Comparison of ENCODE assay signal across 20 mouse cellular contexts in genomic region chr4:43349206-43349605, GRCm38 (mm10). TPM values are rescaled to one million over a fixed set of nuclear protein-coding genes. Genes with fewer than 3 reads are reported as not detected.
A peak's percentile ranks its signal among the peaks of the same experiment; 100 is the strongest.
DNase-seq lines count a peak whose midpoint lies in the region; ATAC-seq and TF ChIP-seq lines count a peak whose summit lies in the region.
"Had no signal": no experiment of that assay in that cellular context is flagged by ENCODE, and none has a peak within 500 bp of the region (broad histone marks: within the 10 kb centered on the region; RNA-seq: fewer than 3 reads in every experiment).

No protein-coding gene starts in this region.

- no peak overlapping the region for H3K4me3 ChIP-seq in gastrocnemius, adult 2 months
- H3K4me3 ChIP-seq in kidney, adult 2 months (ENCODE audit: insufficient read depth, low read depth, low read length): no peak overlapping the region
- no peak overlapping the region for H3K4me3 ChIP-seq in kidney, embryonic 16.5 days (ENCODE audit: low read length)
- H3K4me3 ChIP-seq: embryonic facial prominence, embryonic 12.5 days; hindbrain, embryonic 15.5 days; limb, embryonic 12.5 days; liver, embryonic 13.5 days; midbrain, embryonic 13.5 days had no signal

- ATAC-seq in kidney, embryonic 16.5 days (ENCODE audit: low FRiP score, low TSS enrichment): no peak
- ATAC-seq: intestine, embryonic 16.5 days; midbrain, embryonic 13.5 days had no signal

- no peaks in the 10 kb centered on the region for H3K27me3 ChIP-seq in kidney, adult 2 months (replicated peaks; ENCODE audit: control insufficient read depth, insufficient read depth, low read length)
- H3K27me3 ChIP-seq in kidney, embryonic 16.5 days (ENCODE audit: insufficient read depth, low read length): no peaks in the 10 kb centered on the region
- H3K27me3 ChIP-seq: embryonic facial prominence, embryonic 12.5 days; hindbrain, embryonic 15.5 days; liver, embryonic 13.5 days; midbrain, embryonic 13.5 days had no signal

- no peak for TF ChIP-seq POLR2A in kidney, adult 2 months (IDR thresholded peaks at IDR 0.05; ENCODE audit: low read depth, low read length)

- no peaks in the 10 kb centered on the region for H3K36me3 ChIP-seq in kidney, adult 2 months (ENCODE audit: control insufficient read depth, insufficient read depth, low read length)
- no peaks in the 10 kb centered on the region for H3K36me3 ChIP-seq in kidney, embryonic 16.5 days (ENCODE audit: insufficient read depth, low read length)
- H3K36me3 ChIP-seq: embryonic facial prominence, embryonic 12.5 days; hindbrain, embryonic 15.5 days; limb, embryonic 12.5 days; liver, embryonic 13.5 days; midbrain, embryonic 13.5 days had no signal

- no peak for TF ChIP-seq CTCF in gastrocnemius, adult 2 months (IDR thresholded peaks at IDR 0.05)
- no peak for TF ChIP-seq CTCF in kidney, adult 2 months (conservative IDR thresholded peaks at IDR 0.05; ENCODE audit: insufficient read depth, insufficient read length, low read depth, low read length)

- H3K9me3 ChIP-seq in kidney, embryonic 16.5 days (ENCODE audit: low read length): 0 out of 2 replicates have a peak, but pooled peaks cover 6% of the 10 kb centered on the region
- H3K9me3 ChIP-seq: hindbrain, embryonic 15.5 days; liver, embryonic 13.5 days; midbrain, embryonic 13.5 days had no signal

- 62% methylated on average over 5 of the region's 5 CpGs for WGBS in kidney, adult 2 months
- WGBS in kidney, embryonic 16.5 days: 89% methylated on average over 5 of the region's 5 CpGs

- no peak overlapping the region for H3K9ac ChIP-seq in kidney, embryonic 16.5 days (replicated peaks; ENCODE audit: low read length)
- H3K9ac ChIP-seq: embryonic facial prominence, embryonic 12.5 days; hindbrain, embryonic 15.5 days; limb, embryonic 12.5 days; liver, embryonic 13.5 days; midbrain, embryonic 13.5 days had no signal

- H3K4me2 ChIP-seq in kidney, embryonic 16.5 days (replicated peaks; ENCODE audit: low read depth, low read length): no peak overlapping the region
- H3K4me2 ChIP-seq: embryonic facial prominence, embryonic 12.5 days; hindbrain, embryonic 15.5 days; limb, embryonic 12.5 days; liver, embryonic 13.5 days; midbrain, embryonic 13.5 days had no signal

- peak; percentile 42 for DNase-seq in gastrocnemius, adult 2 months
- DNase-seq in gastrocnemius, postnatal 4 days (ENCODE audit: low spot score in 2 of 2): no peak
- peak; percentile 58 for DNase-seq in kidney, adult 2 months
- peak; percentile 31 for DNase-seq in adipocyte (ENCODE audit: low spot score)
- DNase-seq in kidney, postnatal 14 days: peak; percentile 63
- DNase-seq in lung, postnatal 25 days (ENCODE audit: low spot score): no peak
- DNase-seq: cerebellum, postnatal 25 days; heart, postnatal 36 days; liver, embryonic 13.5 days; lung, adult 2 months; lung, postnatal 14 days; right cerebral cortex, postnatal 14 days; thymus, adult 2 months had no signal

- no peaks in the 10 kb centered on the region for H3K4me1 ChIP-seq in kidney, adult 2 months (ENCODE audit: control insufficient read depth, insufficient read depth, low read length)
- H3K4me1 ChIP-seq in kidney, embryonic 16.5 days (ENCODE audit: insufficient read depth, low read length): no peaks in the 10 kb centered on the region
- H3K4me1 ChIP-seq: embryonic facial prominence, embryonic 12.5 days; hindbrain, embryonic 15.5 days; limb, embryonic 12.5 days; liver, embryonic 13.5 days; midbrain, embryonic 13.5 days had no signal

- peak overlapping the region; percentile 77 for H3K27ac ChIP-seq in gastrocnemius, adult 2 months
- no peak overlapping the region for H3K27ac ChIP-seq in kidney, adult 2 months (ENCODE audit: insufficient read depth, low read depth, low read length)
- H3K27ac ChIP-seq in kidney, embryonic 16.5 days (ENCODE audit: low read length): no peak overlapping the region
- H3K27ac ChIP-seq: embryonic facial prominence, embryonic 12.5 days; hindbrain, embryonic 15.5 days; limb, embryonic 12.5 days; liver, embryonic 13.5 days; midbrain, embryonic 13.5 days; stomach, postnatal 0 days had no signal

- intact Hi-C loops in gastrocnemius, adult 2 months (cut with DNase I): no loop called here

RNA-seq across cellular contexts. Expression of gene Rusc2, which starts 32.6 kb away (rescaled TPM):
- total RNA-seq in gastrocnemius, adult 2 months (2021): 10 to 100 TPM; 19.0 to 29.6 TPM
- total RNA-seq in gastrocnemius, postnatal 4 days (2021): 10 to 100 TPM; 58.6 to 63.4 TPM
- 15.5 and 17.3 TPM in 2 replicates for polyA plus RNA-seq in kidney, adult 2 months (2012; rRNA removed)
- polyA plus RNA-seq in kidney, embryonic 16.5 days (2015; fragmentation: Nextera tagmentation; extraction: Ambion mirVana): 10.3 and 13.4 TPM in 2 replicates

Comparison
In these comparisons a context has a peak if more than half of its experiments do, and no peak if none do; other contexts are left out.
1. DNase-seq: peak in gastrocnemius, adult 2 months (single experiment), kidney, adult 2 months (single experiment), adipocyte (single experiment) and kidney, postnatal 14 days (single experiment); none in gastrocnemius, postnatal 4 days (0 of 2) and lung, postnatal 25 days (single experiment).